Mouse (Mus musculus): ENCODE results near the gene Dscaml1.

Dscaml1 gene

GRCm38 (mm10) chr9:45663386-45664315 lies 237.2 kb downstream of the Dscaml1 start:
- ATAC-seq (ENCODE audit: insufficient number of reproducible peaks, low FRiP score, low TSS enrichment) = no peak

- ATAC-seq (ENCODE audit: insufficient number of reproducible peaks, low FRiP score, low TSS enrichment) = no peak
Measured at GRCm38 (mm10) chr9:45664326-45664725, 237.9 kb downstream of the Dscaml1 start.

GRCm38 (mm10) chr9:45664871-45665394 lies 238.5 kb downstream of the Dscaml1 start:
- ATAC-seq (ENCODE audit: insufficient number of reproducible peaks, low FRiP score, low TSS enrichment) = no peak

GRCm38 (mm10) chr9:45675931-45676330 lies 249.5 kb downstream of the Dscaml1 start:
- no peak for ATAC-seq (ENCODE audit: insufficient number of reproducible peaks, low FRiP score, low TSS enrichment)

GRCm38 (mm10) chr9:45676578-45676977 lies 250.2 kb downstream of the Dscaml1 start:
- no peak for ATAC-seq (ENCODE audit: insufficient number of reproducible peaks, low FRiP score, low TSS enrichment)

- no peak for ATAC-seq (ENCODE audit: insufficient number of reproducible peaks, low FRiP score, low TSS enrichment)
Measured at GRCm38 (mm10) chr9:45677236-45677781, 250.9 kb downstream of the Dscaml1 start.

- ATAC-seq (ENCODE audit: insufficient number of reproducible peaks, low FRiP score, low TSS enrichment) = no peak
Measured at GRCm38 (mm10) chr9:45677952-45678663, 251.7 kb downstream of the Dscaml1 start.

- no peak for ATAC-seq (ENCODE audit: insufficient number of reproducible peaks, low FRiP score, low TSS enrichment)
Measured at GRCm38 (mm10) chr9:45678664-45679026, 252.2 kb downstream of the Dscaml1 start.

GRCm38 (mm10) chr9:45682461-45682998 lies 256.1 kb downstream of the Dscaml1 start:
- ATAC-seq (ENCODE audit: insufficient number of reproducible peaks, low FRiP score, low TSS enrichment) = no peak

- no peak for ATAC-seq (ENCODE audit: insufficient number of reproducible peaks, low FRiP score, low TSS enrichment)
Measured at GRCm38 (mm10) chr9:45693424-45694237, 267.2 kb downstream of the Dscaml1 start.

GRCm38 (mm10) chr9:45694256-45694655 lies 267.8 kb downstream of the Dscaml1 start:
- ATAC-seq (ENCODE audit: insufficient number of reproducible peaks, low FRiP score, low TSS enrichment) = no peak

GRCm38 (mm10) chr9:45699171-45699570 lies 272.7 kb downstream of the Dscaml1 start:
- ATAC-seq (ENCODE audit: insufficient number of reproducible peaks, low FRiP score, low TSS enrichment) = no peak

- no peak for ATAC-seq (ENCODE audit: insufficient number of reproducible peaks, low FRiP score, low TSS enrichment)
Measured at GRCm38 (mm10) chr9:45703236-45703635, 276.8 kb downstream of the Dscaml1 start.

- no peak for ATAC-seq (ENCODE audit: insufficient number of reproducible peaks, low FRiP score, low TSS enrichment)
Measured at GRCm38 (mm10) chr9:45704441-45704840, 278.0 kb downstream of the Dscaml1 start.

GRCm38 (mm10) chr9:45710300-45710699 lies 283.9 kb downstream of the Dscaml1 start:
- no peak for ATAC-seq (ENCODE audit: insufficient number of reproducible peaks, low FRiP score, low TSS enrichment)

GRCm38 (mm10) chr9:45715387-45715786 lies 289.0 kb downstream of the Dscaml1 start:
- no peak for ATAC-seq (ENCODE audit: insufficient number of reproducible peaks, low FRiP score, low TSS enrichment)

GRCm38 (mm10) chr9:45719997-45720396 lies 293.6 kb downstream of the Dscaml1 start:
- no peak for ATAC-seq (ENCODE audit: insufficient number of reproducible peaks, low FRiP score, low TSS enrichment)

GRCm38 (mm10) chr9:45731851-45732250 lies 305.4 kb downstream of the Dscaml1 start:
- ATAC-seq (ENCODE audit: insufficient number of reproducible peaks, low FRiP score, low TSS enrichment) = peak; percentile 45; the same call in 1 of the 2 replicates

- ATAC-seq (ENCODE audit: insufficient number of reproducible peaks, low FRiP score, low TSS enrichment) = peak; percentile 45; the same call in 1 of the 2 replicates
Measured at GRCm38 (mm10) chr9:45733246-45733645, 306.8 kb downstream of the Dscaml1 start.
